Mouse (Mus musculus) yolk sac, embryonic 10.5 days (tissue): ENCODE results near the gene Racgap1.

Source experiments
- DNase-seq: peaks from one replicate; pipeline ENCODE4 v3.0.0-alpha.2; 2017; ENCODE audit warnings: low spot score

The Racgap1 gene

GRCm38 (mm10) chr15:99651163-99651872, at the start of gene Racgap1:
Racgap1 (minus strand) TSS chr15:99651656.
- DNase-seq, result peak; percentile 95

GRCm38 (mm10) chr15:99700219-99701106, 49.0 kb upstream of the Racgap1 start:
- no peak for DNase-seq

- DNase-seq, result no peak
These were observed 48.3 kb upstream of the Racgap1 start for GRCm38 (mm10) chr15:99699715-99700114.

GRCm38 (mm10) chr15:99698533-99699085, 47.2 kb upstream of the Racgap1 start:
- DNase-seq, result no peak

GRCm38 (mm10) chr15:99697309-99697708, 45.9 kb upstream of the Racgap1 start:
- DNase-seq, result no peak

GRCm38 (mm10) chr15:99691976-99692375, 40.5 kb upstream of the Racgap1 start:
- DNase-seq, result no peak

GRCm38 (mm10) chr15:99690924-99691323, 39.5 kb upstream of the Racgap1 start:
- DNase-seq, result no peak

GRCm38 (mm10) chr15:99688712-99689111, 37.3 kb upstream of the Racgap1 start:
- no peak for DNase-seq

GRCm38 (mm10) chr15:99684156-99684555, 32.7 kb upstream of the Racgap1 start:
- no peak for DNase-seq

GRCm38 (mm10) chr15:99682880-99683279, 31.4 kb upstream of the Racgap1 start:
- DNase-seq, result no peak

GRCm38 (mm10) chr15:99679008-99679407, 27.6 kb upstream of the Racgap1 start:
- no peak for DNase-seq

GRCm38 (mm10) chr15:99678063-99678800, 26.8 kb upstream of the Racgap1 start:
- DNase-seq, result no peak

- DNase-seq, result no peak
These were observed 25.6 kb upstream of the Racgap1 start for GRCm38 (mm10) chr15:99677089-99677488.

GRCm38 (mm10) chr15:99674866-99675265, 23.4 kb upstream of the Racgap1 start:
- DNase-seq, result no peak

- DNase-seq, result no peak
These were observed 20.3 kb upstream of the Racgap1 start for GRCm38 (mm10) chr15:99671783-99672182.

- DNase-seq, result no peak
These were observed 19.7 kb upstream of the Racgap1 start for GRCm38 (mm10) chr15:99670964-99671670.

- DNase-seq, result peak; percentile 46
These were observed 18.8 kb upstream of the Racgap1 start, which contains the start of gene Asic1 for GRCm38 (mm10) chr15:99670154-99670821. Asic1 (plus strand) TSS chr15:99670368.

GRCm38 (mm10) chr15:99669392-99669791, 17.9 kb upstream of the Racgap1 start:
- DNase-seq, result no peak

- peak; percentile 53 for DNase-seq
These were observed 17.4 kb upstream of the Racgap1 start for GRCm38 (mm10) chr15:99668881-99669280.

- no peak for DNase-seq
These were observed 16.1 kb upstream of the Racgap1 start for GRCm38 (mm10) chr15:99667544-99667943.
